Mouse (Mus musculus) bone marrow, adult 2 months (tissue): ENCODE data around the gene Cfap97d1.

Experiments used
- CTCF ChIP-seq: fragments of 200-500 bp; IDR thresholded peaks from 2 replicates; pipeline ENCODE4 v1.5.1; 2011; ENCODE audit warnings: low read length, control low read depth; ENCODE audit not compliant: control insufficient read depth, insufficient read depth
- POLR2A ChIP-seq: fragments of 200-500 bp; IDR thresholded peaks from 2 replicates; pipeline ENCODE4 v1.6.1; 2011; ENCODE audit warnings: low read depth, mild to moderate bottlenecking, control low read depth, low read length, borderline replicate concordance; ENCODE audit not compliant: control insufficient read depth

- TF ChIP-seq CTCF = no peak
- no peak for TF ChIP-seq POLR2A
Measured at GRCm38 (mm10) chr11:101935743-101936142, 48.3 kb upstream of the Cfap97d1 start.
